Mouse (Mus musculus): ENCODE data around the gene Tax1bp3. TPM values are rescaled to one million over a fixed set of nuclear protein-coding genes. Genes with fewer than 3 reads are reported as not detected.

Tax1bp3 gene
- total RNA-seq (2023): 10 to 100 TPM; 37.6 to 42.0 TPM

DNA sequence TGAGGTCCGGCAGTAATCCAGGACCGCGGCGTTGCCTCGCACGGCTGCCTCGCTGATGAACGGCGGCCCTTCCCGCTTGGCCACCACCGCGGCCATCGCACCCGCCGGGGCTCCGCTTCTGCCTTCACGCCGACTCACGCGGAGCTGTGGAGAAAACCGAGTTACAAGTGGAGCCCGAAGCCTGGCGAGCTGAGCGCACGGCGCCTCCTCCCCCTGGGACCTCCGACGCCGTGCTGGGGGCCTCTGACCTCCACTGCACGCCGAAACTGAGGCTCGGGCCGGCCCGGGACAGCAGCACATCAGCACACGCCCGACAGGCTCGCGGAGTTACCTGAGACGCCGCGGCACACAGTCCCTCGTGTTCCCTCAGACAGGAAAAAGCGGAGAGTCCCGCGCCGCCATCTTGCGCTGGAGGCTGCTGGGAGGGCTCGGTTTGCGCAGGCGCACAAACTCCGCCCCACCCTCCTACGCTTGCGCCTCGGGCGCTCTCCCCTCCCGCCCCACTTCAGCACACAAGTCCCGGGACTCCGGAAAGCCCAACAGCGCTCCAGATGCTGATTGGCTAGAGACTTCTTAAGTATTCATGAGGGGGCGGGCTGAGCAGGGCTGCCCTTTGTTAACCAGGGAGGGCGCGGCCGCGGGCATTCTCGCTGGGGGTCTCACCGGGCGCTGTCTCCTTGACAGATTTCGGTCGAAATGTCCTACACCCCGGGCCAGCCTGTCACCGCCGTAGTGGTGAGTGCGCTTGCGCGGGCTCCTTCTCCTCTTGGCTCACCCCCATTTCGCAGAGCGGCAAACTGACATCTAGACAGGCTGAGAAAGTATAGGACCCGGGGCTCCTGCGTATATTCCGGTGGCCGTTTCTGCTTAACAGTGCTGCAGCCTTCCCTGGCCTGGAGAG is at the start of gene Tax1bp3, which contains the start of gene Emc6:
Gene Tax1bp3 (plus strand): TSS at position 476 of the 901 bp plus-strand sequence.
Gene Emc6 (minus strand): TSS at position 430 of the 901 bp plus-strand sequence.

DNA sequence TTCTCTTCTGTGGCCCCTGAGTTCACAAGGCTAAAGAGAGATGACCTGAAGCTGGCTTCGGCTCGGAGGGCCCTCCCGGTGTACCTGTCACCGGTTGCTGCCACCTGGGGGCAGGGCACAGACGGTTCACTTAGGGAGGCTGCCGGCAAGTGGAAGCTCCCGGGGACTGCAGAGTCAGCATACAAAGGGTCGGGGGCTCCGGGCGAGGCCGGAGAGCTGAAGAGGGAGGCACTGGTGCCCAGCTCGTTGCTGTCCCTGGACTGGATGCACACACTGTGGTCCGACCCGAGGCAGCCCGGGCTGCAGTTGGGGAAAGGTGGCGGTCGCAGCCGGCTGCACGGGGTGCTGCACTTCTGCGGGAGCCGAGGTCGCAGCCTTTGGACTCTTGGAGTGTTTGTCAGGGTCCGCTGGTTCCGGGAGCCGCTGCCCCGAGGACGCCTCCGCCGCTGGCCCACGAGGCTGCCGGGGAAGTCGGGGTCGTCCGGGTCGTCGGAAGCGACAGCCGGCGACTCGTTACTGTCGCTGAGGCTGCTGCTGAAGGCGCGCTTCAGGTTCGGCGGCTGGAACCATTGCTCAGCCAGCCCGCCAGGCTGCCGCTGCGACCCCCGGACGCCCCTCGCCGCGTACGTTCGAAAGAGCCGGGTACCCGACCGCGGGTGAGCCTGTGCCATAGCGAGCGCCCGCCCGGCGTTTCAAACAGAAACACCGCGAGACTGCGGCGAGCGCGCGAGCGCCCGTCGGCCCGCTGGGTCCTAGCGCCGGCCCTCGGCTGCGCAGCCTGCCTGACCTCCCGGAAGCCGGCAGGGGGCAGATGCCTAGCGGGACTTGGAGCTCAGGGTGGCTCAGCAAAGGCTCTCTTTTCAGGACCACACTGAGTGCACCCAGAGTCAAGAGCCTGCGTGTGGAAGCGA is 39.0 kb upstream of the Tax1bp3 start, which contains the start of gene Haspin:
Gene Haspin (minus strand): TSS at position 704 of the 911 bp plus-strand sequence.

DNA sequence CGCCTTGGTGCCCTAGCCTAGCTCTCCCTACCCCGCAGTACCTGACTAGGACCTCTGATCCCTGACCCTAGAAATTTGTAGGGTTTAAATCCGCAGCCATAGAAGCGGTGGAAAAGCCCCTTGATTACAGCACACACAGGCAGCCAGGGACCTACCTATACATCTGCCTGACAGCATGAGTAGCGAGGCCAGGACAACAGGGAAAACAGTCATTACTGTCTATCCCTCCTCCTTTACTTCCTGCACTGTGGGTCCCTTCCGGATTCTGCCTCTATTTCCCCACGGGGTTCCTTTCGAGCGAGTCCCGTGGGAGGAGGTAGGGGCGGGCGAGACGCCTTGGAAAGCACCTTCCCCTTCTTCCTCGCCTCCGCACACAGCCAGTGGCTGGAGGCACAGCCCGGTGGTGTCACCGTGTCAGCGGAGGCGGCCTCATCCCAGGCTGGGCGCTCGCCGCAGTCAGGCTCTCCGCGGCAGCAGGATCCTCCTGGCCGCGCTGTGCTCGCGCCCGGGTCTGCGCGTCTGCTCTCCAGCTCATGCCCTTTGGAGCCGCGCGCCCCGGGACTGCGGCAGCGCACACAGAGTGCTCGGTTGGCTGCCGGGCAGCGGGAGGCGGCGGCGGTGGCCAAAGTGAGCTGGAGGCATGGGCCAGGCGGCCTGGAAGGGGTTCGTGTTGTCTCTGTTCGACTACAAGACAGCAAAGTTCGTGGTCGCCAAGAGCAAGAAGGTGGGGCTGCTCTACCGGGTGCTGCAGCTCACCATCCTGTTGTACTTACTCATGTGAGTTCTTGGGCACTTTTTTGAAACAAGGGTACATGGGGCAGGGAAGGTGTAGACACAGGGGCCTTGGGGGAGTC is 16.7 kb upstream of the Tax1bp3 start, which contains the start of gene P2rx5:
Gene P2rx5 (plus strand): TSS at position 465 of the 854 bp plus-strand sequence.

DNA sequence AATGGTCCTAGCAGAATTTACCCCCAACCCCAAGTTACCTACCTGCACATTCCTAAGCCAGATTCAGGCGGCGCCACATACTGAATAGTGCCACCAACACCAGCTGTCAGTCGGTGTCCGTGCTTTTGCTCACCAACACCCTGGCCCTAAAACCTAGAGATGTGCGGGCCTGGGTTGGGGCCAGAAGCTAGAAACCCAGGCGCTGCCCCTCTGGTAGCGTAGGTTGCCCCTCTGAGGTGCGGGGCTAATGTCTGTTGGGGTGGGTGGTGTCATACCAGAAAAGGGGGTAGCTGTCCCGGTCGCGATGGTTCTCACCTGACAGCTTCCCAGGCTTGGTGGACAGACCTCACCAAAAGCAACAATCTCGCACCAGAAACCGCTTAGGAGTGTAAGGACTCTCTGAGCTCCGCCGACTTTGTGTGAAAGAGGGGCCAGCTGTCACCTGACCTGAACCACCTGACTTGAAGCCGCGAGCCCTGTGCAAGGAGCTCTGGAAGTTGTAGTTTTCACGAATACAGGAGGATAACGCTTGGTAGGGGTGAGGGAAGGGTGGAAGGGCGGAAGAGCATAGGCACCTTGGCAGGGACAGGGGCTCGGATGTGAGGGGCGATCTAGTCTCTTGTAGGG is 21.8 kb downstream of the Tax1bp3 start, which contains the start of gene Ctns:
Gene Ctns (minus strand): TSS at position 440 of the 627 bp plus-strand sequence.

DNA sequence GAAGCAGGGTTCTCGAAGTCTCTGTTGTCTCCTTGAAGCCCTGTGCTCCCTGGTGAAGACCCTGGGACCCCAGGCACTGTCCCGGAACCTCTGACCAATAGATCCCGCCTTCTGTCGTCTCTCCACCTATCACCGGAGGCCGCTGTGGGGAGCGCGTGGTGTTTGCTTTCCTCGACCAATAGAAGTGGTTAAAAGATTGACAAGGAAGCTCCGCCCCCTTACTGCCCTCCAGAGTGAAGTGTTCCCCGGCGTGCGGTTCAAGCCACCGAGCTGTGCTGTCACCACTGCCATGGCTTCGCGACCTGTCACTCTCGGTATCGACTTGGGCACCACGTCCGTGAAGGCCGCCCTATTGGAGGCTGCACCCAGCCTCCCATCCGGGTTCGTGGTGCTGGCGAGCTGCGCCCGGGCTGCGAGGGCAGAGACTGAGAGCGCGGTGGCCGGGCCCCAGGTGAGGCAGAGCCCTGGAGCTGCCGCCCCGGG is 22.4 kb downstream of the Tax1bp3 start, which contains the start of gene Shpk:
Gene Shpk (plus strand): TSS at position 231 of the 483 bp plus-strand sequence.

Other genes starting within 250 kb of the Tax1bp3 start
- gene Atp2a3, start 215.9 kb upstream of the Tax1bp3 start, total RNA-seq (2023): 10 to 100 TPM; 90.0 to 95.4 TPM
- 1 to 10 TPM; 3.9 to 4.3 TPM for gene P2rx1, start 178.0 kb upstream of the Tax1bp3 start, total RNA-seq (2023)
- gene Camkk1, start 158.1 kb upstream of the Tax1bp3 start, total RNA-seq (2023): 1 to 10 TPM; 1.2 to 2.8 TPM
- gene Ncbp3, start 129.3 kb upstream of the Tax1bp3 start, total RNA-seq (2023): 10 to 100 TPM in 1 of 2 experiments, 1 to 10 TPM in 1; 9.9 to 13.7 TPM
- gene Itgae, start 86.5 kb upstream of the Tax1bp3 start, total RNA-seq (2023): under 1 TPM; 0.97 TPM
- gene Haspin, start 38.8 kb upstream of the Tax1bp3 start, total RNA-seq (2023): 1 to 10 TPM; 2.5 to 3.4 TPM
- under 1 TPM; 0.43 to 0.55 TPM for gene P2rx5, start 16.7 kb upstream of the Tax1bp3 start, total RNA-seq (2023)
- gene Emc6, start within 50 bp of the Tax1bp3 start, total RNA-seq (2023): 10 to 100 TPM; 40.3 to 46.2 TPM
- gene Ctns, start 22.0 kb downstream of the Tax1bp3 start, total RNA-seq (2023): 10 to 100 TPM; 31.8 to 33.1 TPM
- 1 to 10 TPM; 2.5 to 3.8 TPM for gene Shpk, start 22.4 kb downstream of the Tax1bp3 start, total RNA-seq (2023)
- not detected for gene Trpv1, start 57.2 kb downstream of the Tax1bp3 start, total RNA-seq (2023)
- not detected for gene Trpv3, start 90.3 kb downstream of the Tax1bp3 start, total RNA-seq (2023)
- 10 to 100 TPM; 11.5 to 11.6 TPM for gene Aspa, start 152.5 kb downstream of the Tax1bp3 start, total RNA-seq (2023)
- gene Gm49340, start 152.7 kb downstream of the Tax1bp3 start, total RNA-seq (2023): not detected
- not detected for gene Spata22, start 152.7 kb downstream of the Tax1bp3 start, total RNA-seq (2023)
- gene Olfr20, start 173.7 kb downstream of the Tax1bp3 start, total RNA-seq (2023): not detected
- gene Olfr376, start 194.2 kb downstream of the Tax1bp3 start, total RNA-seq (2023): not detected
- gene Olfr1, start 222.5 kb downstream of the Tax1bp3 start, total RNA-seq (2023): not detected